Mouse (Mus musculus) urinary bladder, postnatal 10 days (tissue): Measurements from ENCODE around the gene Thsd4.
"Not testable (repeated sequence)": the region's sequence is repeated elsewhere in the genome, so short reads cannot be mapped to it uniquely, and the experiment has no call there.

ENCODE experiments used
- DNase-seq: peaks from one replicate; pipeline ENCODE4 v3.0.0; 2022; ENCODE audit warnings: low spot score

The Thsd4 gene

GRCm38 (mm10) chr9:59985900-59986572 is 535.8 kb downstream of the Thsd4 start:
- DNase-seq: no peak

DNA sequence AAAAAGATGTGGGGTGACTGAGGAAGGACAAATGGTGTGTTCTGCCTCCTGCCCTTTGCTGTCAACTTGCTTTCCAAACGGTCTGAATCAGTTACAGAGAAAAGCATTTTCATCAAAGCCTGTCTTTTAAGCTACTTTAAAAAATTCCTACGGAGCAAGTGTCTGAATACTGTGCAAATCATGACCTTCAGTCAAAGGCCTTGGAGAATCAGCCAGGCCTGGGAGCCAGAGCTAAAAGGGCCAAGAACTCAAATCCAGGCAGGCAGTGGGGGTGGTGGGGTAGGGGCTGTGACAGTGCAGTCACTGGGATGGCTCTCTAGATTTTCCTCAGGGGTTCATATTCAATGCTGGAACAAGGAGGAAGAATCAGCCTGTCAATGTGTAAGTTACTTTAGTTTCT is 540.7 kb downstream of the Thsd4 start:
- no peak for DNase-seq

- DNase-seq: no peak
These were observed 550.6 kb downstream of the Thsd4 start for GRCm38 (mm10) chr9:59971263-59971662.

DNA sequence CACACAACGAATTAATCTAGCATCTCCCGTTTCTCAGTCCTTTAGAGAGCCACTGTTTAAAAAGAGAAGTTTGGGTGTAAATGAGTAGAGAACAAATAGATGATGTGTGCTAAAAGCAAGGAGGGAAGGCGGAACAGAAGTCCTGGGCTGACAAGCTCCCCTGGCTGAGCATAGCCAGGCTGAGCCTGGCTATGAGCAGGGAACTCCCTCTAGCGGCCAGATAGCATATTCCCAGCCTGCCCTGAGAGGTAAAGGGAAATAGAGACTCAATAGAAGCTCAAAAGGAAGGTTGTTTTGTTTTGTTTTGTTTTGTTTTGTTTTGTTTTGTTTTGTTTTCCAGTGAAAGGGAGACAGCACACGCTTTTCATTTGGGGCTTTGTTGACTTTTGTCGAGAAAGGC is 552.5 kb downstream of the Thsd4 start:
- no peak for DNase-seq

DNA sequence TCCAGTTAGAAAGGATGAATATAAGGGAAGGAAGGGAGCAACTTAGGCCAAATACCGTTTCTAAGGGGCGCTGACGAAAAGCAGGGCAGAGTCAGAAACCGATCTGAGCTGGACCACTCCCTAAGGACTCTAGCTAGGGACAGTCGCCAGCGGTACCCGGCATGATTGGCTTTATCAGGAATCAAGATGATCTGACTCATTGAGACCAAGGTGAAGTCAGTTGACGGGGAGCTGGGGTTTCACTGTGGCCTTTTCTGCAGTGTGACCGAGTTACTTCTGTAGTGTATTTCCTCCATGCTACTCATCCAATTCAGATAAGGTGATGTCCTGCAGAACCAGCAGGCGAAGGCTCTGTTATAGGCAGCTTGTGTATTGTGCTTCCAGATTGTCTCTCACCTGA is 556.8 kb downstream of the Thsd4 start:
- DNase-seq: no peak

DNA sequence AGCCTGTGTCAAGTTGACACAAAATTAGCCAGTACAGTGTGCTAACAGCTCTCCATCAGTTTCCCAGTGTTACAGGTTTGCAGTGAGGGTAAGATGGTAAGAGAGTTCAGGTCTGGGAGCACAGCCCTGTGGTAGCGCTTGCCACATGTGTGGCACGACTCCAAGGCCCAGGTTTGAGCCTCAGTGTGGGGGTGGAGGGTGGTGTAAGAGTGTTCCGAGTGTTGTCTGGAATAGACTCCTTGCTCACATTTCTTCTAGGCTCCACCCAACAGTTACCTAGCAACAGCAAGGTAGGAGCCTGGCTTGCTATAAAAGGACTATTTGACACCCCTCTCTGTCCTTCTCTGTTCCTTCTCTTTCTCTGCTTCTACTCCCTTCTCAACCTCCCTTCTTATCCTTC is 557.5 kb downstream of the Thsd4 start:
- no peak for DNase-seq

DNA sequence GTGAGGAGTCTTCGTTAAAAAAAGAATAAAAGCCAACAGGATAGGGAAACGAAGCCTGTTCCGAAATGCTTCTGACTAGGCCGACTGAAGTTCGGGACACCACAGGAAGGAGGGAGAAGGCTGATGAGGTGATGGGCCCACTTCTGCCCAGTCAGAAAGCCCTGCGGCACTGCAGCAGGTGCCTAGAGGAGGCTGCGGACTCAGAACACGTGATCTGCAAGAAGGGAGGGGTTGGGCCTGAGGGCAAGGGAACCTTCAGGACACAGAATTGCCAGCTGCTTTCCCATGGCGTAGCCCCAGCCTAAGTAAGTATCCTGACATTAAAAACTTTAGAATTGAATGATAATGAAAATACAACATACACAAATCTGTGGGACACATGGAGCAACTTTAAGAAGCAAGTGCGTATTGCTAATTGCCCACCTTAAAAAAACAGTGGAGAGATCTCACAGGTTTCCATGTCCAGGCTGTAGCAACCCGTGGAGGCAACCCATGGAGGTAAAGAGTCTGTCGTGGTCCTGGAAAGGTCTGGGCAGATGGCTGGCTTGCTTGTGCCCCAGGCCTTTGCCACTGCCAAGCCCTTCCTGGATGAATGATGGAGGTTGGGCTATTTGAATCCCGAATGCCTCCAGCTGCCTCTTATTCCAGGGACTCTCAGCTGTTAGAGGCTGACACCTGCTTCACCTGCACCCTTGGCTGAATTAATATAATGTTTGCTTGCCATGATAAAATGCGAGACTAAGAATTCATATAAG is 560.5 kb downstream of the Thsd4 start:
- DNase-seq: no peak

GRCm38 (mm10) chr9:59960559-59960958 is 561.3 kb downstream of the Thsd4 start, which contains the start of gene Nr2e3:
Nr2e3 (minus strand) TSS chr9:59960659.
- no peak for DNase-seq

GRCm38 (mm10) chr9:59959276-59959675 is 562.6 kb downstream of the Thsd4 start:
- DNase-seq: peak; percentile 30

GRCm38 (mm10) chr9:59958115-59958514 is 563.7 kb downstream of the Thsd4 start:
- not testable (repeated sequence) for DNase-seq

DNA sequence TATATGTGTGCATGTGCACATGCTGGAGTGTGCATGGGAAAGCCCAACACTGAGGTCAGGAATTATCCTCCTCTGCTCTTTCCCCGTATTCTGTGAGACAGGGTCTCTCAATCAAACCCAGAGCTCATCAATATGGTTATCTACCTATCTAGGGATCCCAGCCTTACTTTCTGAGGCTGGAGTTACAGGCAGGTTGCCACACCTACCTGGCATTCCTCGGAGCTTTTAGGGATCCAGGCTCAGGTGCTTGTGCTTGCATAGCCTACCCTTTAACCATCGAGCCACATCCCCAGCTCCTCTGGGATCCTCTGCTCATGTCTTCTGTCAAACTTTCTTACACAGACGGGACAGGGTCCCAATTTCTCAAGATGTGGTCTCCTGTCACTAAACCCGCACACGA is 565.4 kb downstream of the Thsd4 start:
- DNase-seq: no peak

DNA sequence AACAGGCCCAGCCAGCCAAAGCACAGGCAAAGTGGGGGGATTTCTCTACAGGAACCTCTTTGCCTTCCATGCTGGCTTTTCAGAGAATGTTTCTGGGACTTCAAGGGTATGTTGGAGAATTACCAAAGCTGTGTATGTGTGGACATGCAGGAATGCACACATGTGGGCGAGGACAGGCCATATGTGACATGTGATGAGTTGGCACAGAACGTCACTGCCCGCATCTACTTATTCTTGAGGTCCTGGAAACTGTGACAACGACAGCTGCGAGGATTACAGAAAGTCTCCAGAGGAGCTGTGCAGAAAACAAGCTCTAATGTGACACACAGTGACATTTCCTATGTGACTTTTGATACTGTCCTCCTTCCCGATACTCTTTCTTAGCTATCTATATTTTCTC is 566.2 kb downstream of the Thsd4 start:
- no peak for DNase-seq

DNA sequence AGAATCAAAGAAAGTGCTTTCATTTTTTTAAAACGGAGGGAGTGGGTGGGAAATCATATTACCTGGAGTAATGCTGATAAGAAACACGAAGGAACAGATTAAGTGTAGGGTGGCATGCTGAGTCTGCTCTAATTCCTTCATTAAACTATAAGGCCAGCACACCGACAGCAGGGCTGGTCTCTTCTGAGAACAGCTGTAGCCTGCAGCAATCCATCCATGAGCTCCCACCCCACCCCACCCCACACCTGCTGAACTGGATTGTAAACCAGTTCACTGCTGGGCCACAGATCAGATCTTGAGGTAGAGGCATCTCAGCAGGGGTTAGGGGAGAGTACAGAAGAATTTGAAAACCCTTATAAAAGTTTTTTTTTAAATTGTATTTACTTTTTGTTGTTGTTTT is 566.6 kb downstream of the Thsd4 start:
- DNase-seq: no peak

- no peak for DNase-seq
These were observed 568.3 kb downstream of the Thsd4 start for GRCm38 (mm10) chr9:59953556-59953955.

GRCm38 (mm10) chr9:59952515-59953070 is 569.3 kb downstream of the Thsd4 start:
- DNase-seq: no peak

GRCm38 (mm10) chr9:59951943-59952342 is 569.9 kb downstream of the Thsd4 start:
- no peak for DNase-seq

GRCm38 (mm10) chr9:59951001-59951750 is 570.7 kb downstream of the Thsd4 start:
- DNase-seq: no peak

DNA sequence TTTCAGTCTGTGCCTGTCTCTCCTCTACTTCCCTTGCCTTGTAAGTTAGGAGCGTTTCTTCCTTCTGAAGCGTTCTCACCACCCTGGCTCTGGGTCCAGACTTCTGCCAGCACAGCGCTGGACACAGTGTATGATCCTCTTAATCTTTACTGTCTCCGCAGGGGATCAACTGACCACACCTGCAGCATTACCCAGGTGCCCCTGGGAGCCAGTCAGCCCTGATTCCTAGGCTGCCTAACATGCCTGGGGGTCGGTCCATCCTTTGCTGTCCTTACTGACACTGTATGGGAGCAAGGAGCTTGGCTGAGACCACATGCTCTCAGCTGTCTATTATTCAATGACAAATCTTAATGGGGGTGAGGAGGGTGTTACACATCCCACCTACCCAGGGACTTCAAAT is 571.9 kb downstream of the Thsd4 start:
- DNase-seq: no peak

- no peak for DNase-seq
These were observed 572.3 kb downstream of the Thsd4 start for GRCm38 (mm10) chr9:59949511-59949910.

GRCm38 (mm10) chr9:59948691-59949250 is 573.1 kb downstream of the Thsd4 start:
- no peak for DNase-seq

GRCm38 (mm10) chr9:59948226-59948625 is 573.6 kb downstream of the Thsd4 start:
- DNase-seq: no peak

GRCm38 (mm10) chr9:59947271-59947670 is 574.6 kb downstream of the Thsd4 start:
- no peak for DNase-seq
